Mouse (Mus musculus) yolk sac, embryonic 10.5 days (tissue): ENCODE results near the gene Rptor.

Experiments used
- DNase-seq: peaks from one replicate; pipeline ENCODE4 v3.0.0-alpha.2; 2017; ENCODE audit warnings: low spot score

Gene Rptor

DNA sequence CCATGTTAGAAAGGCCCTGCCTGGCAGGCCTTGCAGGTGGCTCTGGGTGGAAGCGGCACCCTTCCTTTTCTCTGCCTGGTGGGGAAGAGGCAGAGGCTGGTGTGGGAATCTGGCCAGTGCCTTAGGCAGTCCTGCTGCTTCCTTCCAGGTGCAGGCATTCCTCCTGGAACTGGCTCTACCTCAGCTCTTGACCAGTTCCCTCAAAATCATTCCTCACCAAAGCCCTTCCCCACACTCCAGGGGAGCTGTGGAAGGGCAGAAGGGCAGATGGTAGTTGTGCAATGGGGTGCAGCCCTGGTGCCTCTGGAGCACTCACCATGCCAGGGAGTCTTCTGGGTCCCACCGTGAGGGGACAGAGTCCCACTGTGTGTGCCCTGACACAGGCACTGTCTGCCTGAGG is 333.8 kb downstream of the Rptor start:
- no peak for DNase-seq

DNA sequence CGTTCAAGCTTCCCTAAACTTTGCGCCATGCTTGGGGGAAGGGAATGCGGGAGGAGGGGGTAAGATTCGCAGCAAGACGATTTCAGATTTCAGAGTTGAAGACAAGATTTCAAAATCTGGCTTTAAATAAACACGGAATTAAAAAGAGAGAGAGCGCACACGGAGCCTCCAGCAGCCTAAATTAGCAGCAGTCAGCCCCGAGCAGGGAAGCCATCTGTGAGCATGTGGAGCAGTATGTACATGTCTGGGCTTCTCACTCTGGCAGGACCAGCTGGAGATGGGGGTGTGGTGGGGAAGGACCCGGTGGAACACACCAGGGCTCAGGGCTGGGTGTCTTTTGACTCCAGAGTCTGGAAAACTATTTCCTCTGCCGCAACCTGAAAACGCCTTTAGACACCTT is 334.5 kb downstream of the Rptor start:
- no peak for DNase-seq

DNA sequence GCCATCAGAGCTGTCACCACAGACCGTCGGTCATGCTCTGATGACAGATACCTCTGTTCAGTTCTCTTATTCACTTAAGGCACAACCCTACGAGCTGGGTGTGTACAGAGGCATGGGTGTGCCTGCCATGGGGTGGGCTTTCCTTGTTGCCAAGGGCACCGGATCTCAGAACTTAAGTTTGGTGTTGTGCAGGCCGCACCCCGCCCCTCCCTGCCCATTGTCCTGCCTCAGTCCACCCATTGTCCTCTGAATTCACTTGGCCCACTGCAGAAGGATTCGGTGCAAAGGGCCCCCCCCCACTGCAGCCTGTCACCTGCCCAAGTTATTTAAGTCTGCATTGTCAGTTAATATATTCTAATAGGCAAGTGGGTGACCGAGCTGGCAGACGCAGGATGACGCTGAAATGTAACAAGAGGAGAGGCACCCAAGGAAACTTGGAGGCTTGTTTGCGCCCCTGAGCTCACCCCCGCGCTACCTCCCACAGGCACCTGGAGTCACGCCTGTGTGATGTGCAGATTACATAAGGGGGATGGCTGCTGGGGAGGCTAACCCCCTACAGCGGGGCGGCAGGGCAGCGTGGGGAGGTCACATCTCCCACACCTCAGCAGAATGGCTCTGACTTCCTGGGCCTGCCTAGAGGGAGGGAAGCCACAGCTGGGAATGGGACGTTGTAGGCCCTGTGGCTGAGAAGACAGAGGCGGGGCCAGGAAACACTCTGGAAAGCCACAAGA is 335.2 kb downstream of the Rptor start:
- DNase-seq, result no peak

DNA sequence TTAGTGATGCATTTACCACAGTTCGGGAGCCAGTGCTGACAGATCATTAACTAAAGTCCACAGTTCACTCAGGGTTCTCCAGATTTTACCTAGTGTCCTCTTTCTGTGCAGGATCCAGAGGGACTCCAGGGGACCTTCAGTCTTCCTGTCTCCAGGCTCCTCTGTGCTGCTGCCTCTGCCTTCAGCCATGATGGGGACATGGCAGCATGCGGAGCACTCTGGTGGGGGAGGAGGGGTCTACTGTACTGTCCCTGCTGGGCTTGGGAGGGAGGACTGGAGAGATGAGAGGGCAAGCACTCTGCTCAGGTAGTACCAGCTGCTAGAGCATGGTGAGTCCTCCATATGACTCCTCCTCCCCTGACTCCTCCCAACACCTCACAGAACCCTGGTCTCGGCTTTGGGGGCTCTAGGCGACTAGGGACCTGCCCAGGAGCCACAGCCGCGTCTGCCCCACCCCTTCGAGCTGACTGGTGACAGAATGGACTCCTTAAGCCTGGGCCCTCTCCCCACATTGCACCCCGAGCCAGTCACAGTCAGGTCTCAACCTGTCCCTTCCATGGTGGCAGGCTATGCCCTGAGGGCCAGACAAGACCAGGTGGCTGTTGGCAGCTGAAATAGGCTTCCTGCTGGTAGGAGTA is 336.5 kb downstream of the Rptor start:
- DNase-seq, result peak; percentile 81

DNA sequence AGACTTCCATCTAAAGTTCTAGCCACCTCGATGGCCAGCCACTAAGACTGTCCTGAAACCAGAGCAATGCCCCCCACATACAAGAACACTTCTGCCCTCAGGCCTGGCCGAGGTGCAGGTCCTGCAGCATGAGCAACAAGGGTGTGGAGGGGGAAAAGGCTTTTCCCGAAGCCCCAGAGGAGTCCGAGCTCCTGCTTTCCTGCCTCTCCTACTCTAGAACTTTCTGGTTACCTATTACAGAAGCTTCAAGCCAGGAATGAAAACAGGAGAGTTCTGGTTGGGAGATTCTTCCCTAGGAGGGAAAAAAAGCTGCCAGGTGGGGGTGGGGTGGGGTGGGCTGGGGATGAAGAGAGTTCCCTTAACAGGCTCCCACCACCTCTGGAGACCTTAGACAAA is 337.0 kb downstream of the Rptor start:
- DNase-seq, result no peak

DNA sequence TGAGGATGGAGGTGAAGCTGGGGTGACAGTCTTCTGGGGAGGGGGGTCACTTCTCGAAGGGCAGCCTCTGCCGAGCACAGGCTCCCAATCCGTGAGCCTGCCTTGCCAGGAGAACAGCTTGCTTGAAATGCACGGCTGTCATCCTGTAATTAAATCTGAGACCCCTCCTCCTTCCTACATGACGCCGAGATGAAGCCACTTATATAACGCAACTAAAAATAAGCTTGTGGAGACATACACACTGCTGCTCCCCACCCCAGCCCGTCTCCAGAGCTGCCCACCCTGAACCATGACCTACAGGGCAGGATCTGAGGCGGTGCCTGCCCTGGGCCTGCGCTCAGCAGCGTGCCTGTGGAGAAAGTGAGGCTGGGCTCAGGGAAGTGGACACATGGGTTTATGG is 337.4 kb downstream of the Rptor start:
- DNase-seq, result no peak

DNA sequence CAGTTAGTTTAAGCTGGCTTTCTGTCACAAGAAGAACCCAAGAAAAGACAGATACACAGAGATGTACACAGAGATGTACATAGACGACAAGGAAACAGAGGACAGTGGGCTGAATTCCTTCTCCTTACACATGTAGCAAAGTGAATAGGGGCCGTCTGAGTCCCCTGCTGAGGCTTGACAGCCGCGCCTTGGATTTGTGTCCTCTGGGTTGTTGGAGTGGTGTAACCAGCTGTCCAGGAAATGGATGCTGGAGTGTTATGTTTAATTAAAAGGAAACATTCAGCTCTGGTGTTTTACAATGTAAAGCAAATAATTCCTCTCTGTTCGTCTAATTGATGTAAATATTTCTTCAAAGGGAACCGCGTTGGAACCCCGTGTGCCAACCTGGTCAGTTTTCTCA is 339.1 kb downstream of the Rptor start:
- DNase-seq, result no peak

DNA sequence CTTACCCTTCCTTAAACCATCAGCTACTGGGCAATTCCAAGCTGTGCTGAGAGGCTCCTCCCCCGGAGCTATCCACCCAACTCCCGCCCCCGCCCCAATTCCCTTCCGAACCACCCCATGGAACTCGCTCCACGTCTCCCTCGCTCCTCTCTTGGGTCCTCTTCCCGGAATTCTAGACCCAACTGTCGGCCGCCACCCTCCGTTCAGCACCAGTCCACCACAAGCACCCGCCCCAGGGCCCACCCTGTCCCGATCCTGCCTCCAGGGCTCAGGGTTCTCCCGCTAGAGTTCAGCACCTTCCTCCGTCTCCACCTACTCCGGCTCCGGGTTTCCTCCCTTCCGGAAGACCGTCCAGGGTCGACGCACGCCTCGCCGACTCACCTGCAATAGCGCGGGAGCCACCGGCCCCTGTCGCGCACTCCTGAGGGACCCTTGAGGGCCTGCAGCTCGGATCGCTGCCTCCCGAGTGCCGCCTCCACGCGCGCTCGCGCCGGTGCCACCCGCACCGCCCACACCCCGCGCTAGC is 339.6 kb downstream of the Rptor start:
- peak; percentile 90 for DNase-seq

DNA sequence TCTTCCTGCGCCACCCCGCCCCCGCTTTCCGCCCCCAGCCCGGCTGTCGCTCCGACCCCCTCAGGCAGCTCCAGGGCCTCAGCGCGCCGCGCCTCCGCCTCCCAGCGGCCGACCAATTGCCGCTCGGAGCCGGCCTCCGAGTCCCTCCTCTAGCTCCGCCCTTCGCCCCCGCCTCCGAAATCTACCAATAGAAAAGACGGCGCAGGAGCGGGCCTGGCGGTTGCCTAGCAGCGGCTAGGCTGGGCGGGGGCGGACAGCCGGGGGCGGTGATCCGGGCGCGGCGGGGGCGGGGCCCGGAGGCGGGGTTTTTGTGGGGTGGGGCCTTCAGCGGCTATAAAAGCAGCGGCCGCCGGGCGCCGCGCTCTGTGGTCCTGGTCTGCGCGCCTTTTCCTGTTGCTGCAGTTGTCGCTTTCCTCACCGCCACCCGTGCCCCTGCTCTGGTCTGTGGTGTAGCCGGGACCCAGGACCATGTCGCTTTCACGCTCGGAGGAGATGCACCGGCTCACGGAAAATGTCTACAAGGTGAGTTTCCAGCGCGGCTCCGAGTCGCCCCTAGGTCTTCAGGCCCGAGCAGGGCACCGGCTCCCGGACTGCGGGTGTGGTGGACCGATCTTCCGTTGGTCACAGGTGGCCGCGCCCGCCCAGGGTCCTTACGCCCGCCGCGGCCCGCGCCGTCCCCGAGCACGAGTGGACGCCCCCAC is 340.2 kb downstream of the Rptor start, which contains the start of gene Baiap2:
Gene Baiap2 (plus strand): TSS at position 37 of the 701 bp plus-strand sequence.
- peak; percentile 99 for DNase-seq

DNA sequence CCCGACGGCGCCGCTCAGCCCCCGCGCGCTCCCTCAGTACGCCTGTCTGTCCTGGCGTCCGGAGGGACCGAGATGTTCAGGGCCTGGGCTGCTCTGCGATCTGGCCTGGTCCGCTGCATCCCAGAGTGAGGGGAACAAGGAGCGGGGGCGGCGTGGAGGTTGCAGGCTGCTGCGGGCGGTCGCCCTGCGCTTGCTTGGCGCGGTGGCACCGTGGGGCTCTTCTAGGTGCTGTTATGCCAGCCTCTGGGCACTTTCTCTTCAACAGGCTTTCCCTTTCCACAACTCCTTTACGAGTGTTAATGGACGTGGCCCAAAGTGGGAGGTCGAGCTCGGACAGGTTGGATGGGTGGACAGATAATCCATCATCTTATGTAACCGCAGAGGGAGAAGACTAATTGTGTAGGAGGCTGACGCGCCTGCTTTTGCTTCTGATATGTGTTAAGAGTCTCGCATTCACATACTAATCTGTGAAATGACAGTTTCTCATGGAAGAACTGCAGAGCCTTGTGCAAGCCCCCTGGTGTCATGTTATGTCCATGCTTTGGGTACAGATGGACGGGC is 340.8 kb downstream of the Rptor start:
- DNase-seq, result peak; percentile 32

DNA sequence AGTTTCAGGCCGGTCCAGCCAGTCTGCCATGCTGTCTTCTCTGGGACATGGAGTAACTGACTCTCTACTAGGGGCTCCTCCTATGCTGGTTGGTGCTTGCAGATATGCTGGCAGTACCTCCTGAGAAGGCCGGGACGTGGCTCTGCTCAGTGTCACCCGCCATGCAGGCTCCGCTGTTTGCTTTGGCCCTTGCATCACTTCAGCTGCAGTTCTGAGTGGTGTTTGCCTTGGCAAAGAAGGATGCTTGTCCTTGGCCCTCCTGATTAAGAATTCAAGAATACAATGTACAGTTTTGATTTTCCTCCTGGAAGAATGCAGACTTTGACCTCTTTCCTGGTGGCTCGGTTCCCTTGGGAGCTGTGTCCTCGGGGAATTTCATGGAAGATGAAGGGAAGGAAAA is 342.6 kb downstream of the Rptor start:
- no peak for DNase-seq

DNA sequence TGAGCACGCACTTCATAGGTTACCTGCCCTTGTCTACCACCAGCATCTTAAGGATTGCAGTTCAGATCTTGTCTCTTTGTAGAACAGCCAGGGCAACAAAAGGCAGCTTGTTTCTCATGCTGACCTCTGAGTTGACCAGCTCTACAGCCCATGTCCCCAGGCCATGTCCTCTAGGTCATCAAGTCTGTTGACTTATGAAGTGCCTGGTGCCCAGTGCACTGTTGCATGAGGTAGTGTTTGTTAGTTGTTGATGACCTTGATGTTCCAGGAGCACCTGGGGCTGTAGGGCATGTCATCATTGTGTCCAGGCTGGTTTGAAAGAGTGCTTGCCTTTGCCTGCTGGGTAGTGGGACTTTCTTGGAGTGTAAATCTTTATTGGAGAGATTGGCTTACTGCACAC is 344.7 kb downstream of the Rptor start:
- DNase-seq, result no peak

DNA sequence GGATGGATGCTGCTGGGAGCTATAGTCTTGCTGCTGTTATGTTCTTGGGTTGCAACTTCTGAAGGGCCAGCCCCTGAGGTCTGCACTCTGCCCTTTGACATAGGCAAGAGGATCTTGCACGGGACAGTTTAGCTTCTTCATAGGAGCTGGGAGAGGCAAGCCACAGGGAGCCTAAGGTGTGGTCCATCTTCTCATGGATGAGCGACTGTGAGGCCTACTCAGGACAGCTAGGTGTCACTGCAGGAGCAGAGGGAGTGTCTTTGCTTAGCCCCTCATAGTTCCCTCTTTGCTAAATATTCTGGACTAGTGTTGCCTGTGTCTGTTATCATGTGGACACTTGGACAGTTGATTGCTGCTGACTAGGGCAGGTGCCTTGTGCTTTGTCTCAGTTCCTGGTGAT is 345.2 kb downstream of the Rptor start:
- DNase-seq, result no peak

DNA sequence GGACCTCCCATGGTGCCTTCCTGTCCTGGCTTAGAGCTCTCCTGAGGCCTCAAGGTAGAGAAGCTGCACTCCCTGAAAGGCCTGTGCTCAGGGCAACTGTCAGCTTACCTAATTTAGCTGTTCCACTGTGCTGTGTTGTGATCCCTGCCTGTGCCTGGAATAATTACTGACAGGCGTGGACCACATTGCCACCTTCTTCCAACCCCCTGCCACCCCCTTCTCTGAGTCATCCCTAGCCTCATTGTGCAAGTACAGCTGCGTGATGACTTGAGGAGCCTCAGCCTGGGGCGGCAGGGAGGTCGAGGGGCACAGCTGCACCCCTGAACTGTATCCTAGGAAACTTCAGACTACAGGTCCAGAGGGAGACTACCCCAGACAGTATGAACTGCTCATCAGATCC is 345.6 kb downstream of the Rptor start:
- DNase-seq, result no peak

DNA sequence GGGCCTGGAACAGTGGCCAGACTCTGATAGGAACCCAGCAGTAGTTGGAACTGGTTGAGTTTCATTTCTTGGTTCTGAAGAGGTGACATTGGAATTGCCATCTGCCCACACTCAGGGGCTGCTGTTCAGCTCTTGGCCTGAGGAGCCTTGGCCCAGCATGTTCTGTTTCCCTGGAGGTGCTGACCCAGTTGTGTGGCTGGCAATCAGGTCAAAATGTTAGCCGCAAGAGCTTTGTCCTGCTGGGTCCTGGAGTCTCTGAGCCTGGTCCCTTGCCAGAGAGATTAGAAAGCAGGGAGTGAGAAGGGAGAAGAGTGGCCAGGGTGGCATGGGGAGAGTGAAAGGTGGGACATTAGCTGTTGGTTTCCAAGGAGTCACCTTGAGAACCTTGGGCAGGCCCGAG is 346.1 kb downstream of the Rptor start:
- DNase-seq, result no peak
